Mouse (Mus musculus): ENCODE data around the gene Maml3. TPM values are rescaled to one million over a fixed set of nuclear protein-coding genes. Genes with fewer than 3 reads are reported as not detected.
A peak's percentile ranks its signal among the peaks of the same experiment; 100 is the strongest.

Gene Maml3
- polyA plus RNA-seq, 1 experiment from 2014 or later: 0.65 TPM

DNA sequence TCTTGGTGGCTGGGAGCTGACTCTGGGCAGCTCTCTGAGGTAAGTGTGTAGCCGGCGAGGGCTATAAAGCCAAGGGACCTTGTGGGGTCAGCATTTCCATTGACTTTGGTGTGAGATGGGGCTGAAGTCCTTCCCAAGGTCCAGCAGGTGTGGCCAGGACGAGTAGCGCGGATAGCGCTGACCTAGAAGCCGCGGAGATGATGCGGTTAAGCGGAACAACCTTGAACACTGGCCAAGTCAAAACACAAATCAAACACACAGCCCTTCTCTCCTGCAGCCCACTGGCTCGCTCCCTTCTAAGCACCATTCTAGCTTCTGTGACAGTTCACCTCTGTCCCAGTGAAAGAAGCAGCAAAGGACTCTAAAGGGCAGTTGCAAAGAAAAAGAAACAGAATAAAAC, 225.7 kb downstream of the Maml3 start:
- H3K27me3 ChIP-seq (ENCODE audit: insufficient read depth, low read length): no peaks in the 10 kb centered on the region
- DNase-seq (no peak), ATAC-seq (no peak)
- no peaks in the 10 kb centered on the region for H3K36me3 ChIP-seq (replicated peaks; ENCODE audit: insufficient read depth, low read length)
- peak overlapping the region; percentile 34; the same call in 1 of the 2 replicates for H3K27ac ChIP-seq (ENCODE audit: low read depth)
- peak overlapping the region; percentile 7; the same call in 1 of the 2 replicates for H3K4me2 ChIP-seq (ENCODE audit: low read depth, low read length)
- no peak overlapping the region for H3K9ac ChIP-seq (replicated peaks)
- TF ChIP-seq EP300 (IDR thresholded peaks at IDR 0.05; ENCODE audit: low read depth) (no peak), CTCF (IDR thresholded peaks at IDR 0.05; ENCODE audit: low read depth) (no peak)
- H3K9me3 ChIP-seq (ENCODE audit: low read length): no peaks in the 10 kb centered on the region
- 70% methylated on average over 11 of the region's 11 CpGs for WGBS (ENCODE audit: insufficient replicate concordance)
- peaks cover 25% of the 10 kb centered on the region for H3K4me1 ChIP-seq (ENCODE audit: insufficient read depth)
- no peak overlapping the region for H3K4me3 ChIP-seq (ENCODE audit: low read depth, low read length)

DNA sequence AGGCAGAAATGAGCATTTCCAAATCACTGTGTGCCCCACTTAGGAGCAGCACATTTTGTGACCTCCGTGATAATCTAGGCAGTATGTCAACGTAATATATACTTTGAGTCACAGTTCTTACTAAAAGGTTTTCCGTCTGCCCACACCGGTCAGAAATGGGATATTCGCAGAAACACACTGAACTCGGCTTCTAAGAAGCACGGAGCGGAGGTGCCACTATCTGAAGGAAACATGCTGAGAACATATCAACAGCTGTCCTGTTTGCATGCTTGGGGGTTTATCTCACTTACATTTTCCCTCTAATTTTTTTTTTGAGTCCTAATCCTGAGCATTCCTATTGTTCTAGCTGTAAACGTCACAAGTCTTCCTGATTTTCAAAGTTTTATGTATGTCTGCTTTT, 226.3 kb downstream of the Maml3 start:
- H3K9ac ChIP-seq (replicated peaks): no peak overlapping the region
- H3K4me3 ChIP-seq (ENCODE audit: low read depth, low read length): no peak overlapping the region
- H3K27me3 ChIP-seq (ENCODE audit: insufficient read depth, low read length): no peaks in the 10 kb centered on the region
- H3K36me3 ChIP-seq (replicated peaks; ENCODE audit: insufficient read depth, low read length): no peaks in the 10 kb centered on the region
- H3K4me1 ChIP-seq (ENCODE audit: insufficient read depth): peaks cover 32% of the 10 kb centered on the region
- WGBS (ENCODE audit: insufficient replicate concordance): 50% methylated on average over 9 of the region's 9 CpGs
- peak overlapping the region; percentile 34 for H3K27ac ChIP-seq (ENCODE audit: low read depth)
- ATAC-seq (peak; percentile 70), DNase-seq (no peak)
- no peaks in the 10 kb centered on the region for H3K9me3 ChIP-seq (ENCODE audit: low read length)
- H3K4me2 ChIP-seq (ENCODE audit: low read depth, low read length): no peak overlapping the region
- TF ChIP-seq EP300 (IDR thresholded peaks at IDR 0.05; ENCODE audit: low read depth) (peak; percentile 91), CTCF (IDR thresholded peaks at IDR 0.05; ENCODE audit: low read depth) (no peak)

DNA sequence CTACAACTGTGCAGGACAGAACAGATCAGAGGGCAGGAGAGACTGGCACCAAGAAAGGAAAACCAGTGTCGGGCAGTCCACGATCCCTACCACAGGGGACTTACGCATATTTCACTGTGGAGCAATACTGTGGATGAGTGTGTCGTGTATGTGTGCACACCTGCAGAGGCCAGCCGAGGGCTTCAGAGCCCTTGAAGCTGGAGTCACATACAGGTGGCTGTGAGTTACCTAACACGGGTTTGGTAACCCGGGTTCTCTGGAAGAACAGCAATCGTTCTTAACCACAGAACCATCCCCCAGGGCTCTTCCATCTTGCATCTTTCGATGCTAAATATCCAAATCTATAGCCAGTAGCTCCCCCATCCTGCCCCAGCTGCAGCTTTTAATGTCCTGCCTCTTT, 228.1 kb downstream of the Maml3 start:
- 79% methylated on average over 9 of the region's 9 CpGs for WGBS (ENCODE audit: insufficient replicate concordance)
- H3K4me1 ChIP-seq (ENCODE audit: insufficient read depth): peaks cover 28% of the 10 kb centered on the region
- H3K4me2 ChIP-seq (ENCODE audit: low read depth, low read length): no peak overlapping the region
- no peak overlapping the region for H3K4me3 ChIP-seq (ENCODE audit: low read depth, low read length)
- H3K27ac ChIP-seq (ENCODE audit: low read depth): no peak overlapping the region
- no peaks in the 10 kb centered on the region for H3K27me3 ChIP-seq (ENCODE audit: insufficient read depth, low read length)
- H3K9me3 ChIP-seq (ENCODE audit: low read length): no peaks in the 10 kb centered on the region
- DNase-seq (no peak), ATAC-seq (no peak)
- TF ChIP-seq EP300 (IDR thresholded peaks at IDR 0.05; ENCODE audit: low read depth) (no peak), CTCF (IDR thresholded peaks at IDR 0.05; ENCODE audit: low read depth) (no peak)
- no peak overlapping the region for H3K9ac ChIP-seq (replicated peaks)
- H3K36me3 ChIP-seq (replicated peaks; ENCODE audit: insufficient read depth, low read length): no peaks in the 10 kb centered on the region

DNA sequence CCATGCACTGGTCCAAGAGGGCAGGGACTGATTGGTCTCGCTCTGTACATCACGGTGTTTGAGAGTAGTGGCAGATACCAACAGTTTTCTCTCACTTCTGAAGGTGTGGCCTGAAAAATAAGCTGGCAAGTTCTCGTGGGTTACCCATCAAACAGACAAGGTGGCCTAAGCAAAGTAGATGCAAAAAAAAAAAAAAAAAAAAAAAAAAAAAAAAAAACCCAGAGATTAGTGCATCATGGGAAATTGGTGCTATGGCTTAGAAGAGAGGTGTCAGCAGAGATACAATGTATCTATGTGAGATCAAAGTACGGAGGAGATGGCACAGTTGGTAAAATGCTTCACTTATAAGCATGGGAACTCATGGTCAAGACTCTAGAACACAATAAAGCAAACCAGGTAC, 229.2 kb downstream of the Maml3 start:
- Histone ChIP-seq H3K27ac (ENCODE audit: low read depth) (no peak overlapping the region), H3K36me3 (replicated peaks; ENCODE audit: insufficient read depth, low read length) (no peaks in the 10 kb centered on the region), H3K9ac (replicated peaks) (no peak overlapping the region), H3K4me1 (ENCODE audit: insufficient read depth) (peaks cover 22% of the 10 kb centered on the region), H3K4me2 (ENCODE audit: low read depth, low read length) (no peak overlapping the region), H3K27me3 (ENCODE audit: insufficient read depth, low read length) (no peaks in the 10 kb centered on the region), H3K9me3 (ENCODE audit: low read length) (no peaks in the 10 kb centered on the region), H3K4me3 (ENCODE audit: low read depth, low read length) (no peak overlapping the region)
- 78% methylated on average over 4 of the region's 4 CpGs for WGBS (ENCODE audit: insufficient replicate concordance)
- TF ChIP-seq CTCF (IDR thresholded peaks at IDR 0.05; ENCODE audit: low read depth) (no peak), EP300 (IDR thresholded peaks at IDR 0.05; ENCODE audit: low read depth) (no peak)
- ATAC-seq (no peak), DNase-seq (no peak)

DNA sequence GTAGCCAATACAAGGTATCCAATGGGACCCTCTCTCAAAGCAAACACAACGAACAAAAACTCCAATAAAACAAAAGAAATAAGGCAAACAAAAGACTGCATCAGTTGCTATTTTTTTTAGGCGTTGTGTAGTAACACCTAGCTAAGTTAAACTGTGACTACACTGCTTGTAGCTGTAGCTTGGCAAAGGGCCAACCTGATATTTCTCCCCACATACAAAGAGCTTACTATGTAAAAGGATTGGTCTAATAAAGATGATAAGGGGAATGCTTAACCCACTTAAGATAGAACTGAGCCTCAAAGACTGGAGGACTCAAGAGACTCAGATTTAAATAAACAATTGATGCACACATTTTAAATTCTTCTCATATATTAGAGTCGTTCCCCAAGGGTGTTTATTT, 230.6 kb downstream of the Maml3 start:
- Histone ChIP-seq H3K9me3 (ENCODE audit: low read length) (no peaks in the 10 kb centered on the region), H3K4me1 (ENCODE audit: insufficient read depth) (peaks cover 15% of the 10 kb centered on the region), H3K9ac (replicated peaks) (no peak overlapping the region), H3K4me2 (ENCODE audit: low read depth, low read length) (no peak overlapping the region), H3K27ac (ENCODE audit: low read depth) (no peak overlapping the region), H3K4me3 (ENCODE audit: low read depth, low read length) (no peak overlapping the region), H3K27me3 (ENCODE audit: insufficient read depth, low read length) (no peaks in the 10 kb centered on the region), H3K36me3 (replicated peaks; ENCODE audit: insufficient read depth, low read length) (no peaks in the 10 kb centered on the region)
- no peak for ATAC-seq
- WGBS (ENCODE audit: insufficient replicate concordance): 59% methylated on average over 3 of the region's 3 CpGs
- no peak for DNase-seq
- TF ChIP-seq EP300 (IDR thresholded peaks at IDR 0.05; ENCODE audit: low read depth): no peak
- TF ChIP-seq CTCF (IDR thresholded peaks at IDR 0.05; ENCODE audit: low read depth): no peak

DNA sequence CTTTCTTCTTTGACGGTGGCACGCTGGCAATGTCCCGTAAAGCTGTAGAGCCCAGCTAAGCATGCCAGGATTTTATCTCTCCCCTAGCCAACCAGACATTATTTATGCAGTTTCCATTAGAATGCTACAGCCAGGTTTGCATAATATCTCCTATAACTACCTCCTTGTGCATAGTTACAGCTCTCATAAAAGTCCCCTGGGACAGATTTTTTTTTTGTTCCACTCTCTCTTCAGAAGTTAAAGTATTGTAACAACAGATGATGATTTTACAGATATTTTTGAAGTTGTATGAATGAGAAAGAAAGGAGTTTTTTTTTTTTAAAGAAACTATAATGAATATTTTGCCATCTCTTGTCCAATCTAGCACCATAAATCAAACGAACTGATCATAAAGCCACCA, 232.1 kb downstream of the Maml3 start:
- WGBS (ENCODE audit: insufficient replicate concordance): 74% methylated on average over 4 of the region's 4 CpGs
- H3K27ac ChIP-seq (ENCODE audit: low read depth): no peak overlapping the region
- H3K27me3 ChIP-seq (ENCODE audit: insufficient read depth, low read length): no peaks in the 10 kb centered on the region
- TF ChIP-seq EP300 (IDR thresholded peaks at IDR 0.05; ENCODE audit: low read depth): no peak
- no peak for TF ChIP-seq CTCF (IDR thresholded peaks at IDR 0.05; ENCODE audit: low read depth)
- H3K9ac ChIP-seq (replicated peaks): no peak overlapping the region
- H3K9me3 ChIP-seq (ENCODE audit: low read length): no peaks in the 10 kb centered on the region
- peaks cover 14% of the 10 kb centered on the region for H3K4me1 ChIP-seq (ENCODE audit: insufficient read depth)
- no peaks in the 10 kb centered on the region for H3K36me3 ChIP-seq (replicated peaks; ENCODE audit: insufficient read depth, low read length)
- no peak for DNase-seq
- no peak overlapping the region for H3K4me2 ChIP-seq (ENCODE audit: low read depth, low read length)
- H3K4me3 ChIP-seq (ENCODE audit: low read depth, low read length): no peak overlapping the region
- no peak for ATAC-seq

DNA sequence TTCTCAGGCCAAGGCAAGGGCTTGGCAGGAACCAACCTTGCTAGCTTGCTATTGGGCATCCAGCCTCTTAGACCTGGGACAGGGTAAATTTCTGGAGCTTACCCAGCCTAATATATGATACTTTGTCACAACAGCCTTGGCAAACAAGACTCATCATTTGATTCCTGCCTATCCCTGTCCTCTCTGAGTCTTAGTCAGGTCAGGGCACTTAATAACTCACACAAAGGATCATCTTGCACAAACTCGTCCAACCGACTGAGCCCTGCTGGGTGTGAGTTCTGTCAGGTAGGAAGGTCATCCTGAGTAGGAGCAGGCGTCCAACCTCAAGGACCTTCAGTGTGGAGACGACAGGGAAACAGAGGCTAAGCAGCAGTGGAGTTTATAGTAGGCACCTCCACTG, 233.5 kb downstream of the Maml3 start:
- Histone ChIP-seq H3K9me3 (ENCODE audit: low read length) (no peaks in the 10 kb centered on the region), H3K4me2 (ENCODE audit: low read depth, low read length) (no peak overlapping the region), H3K27me3 (ENCODE audit: insufficient read depth, low read length) (no peaks in the 10 kb centered on the region), H3K36me3 (replicated peaks; ENCODE audit: insufficient read depth, low read length) (no peaks in the 10 kb centered on the region), H3K4me3 (ENCODE audit: low read depth, low read length) (no peak overlapping the region), H3K9ac (replicated peaks) (no peak overlapping the region), H3K27ac (ENCODE audit: low read depth) (no peak overlapping the region), H3K4me1 (ENCODE audit: insufficient read depth) (peaks cover 14% of the 10 kb centered on the region)
- 70% methylated on average over 4 of the region's 4 CpGs for WGBS (ENCODE audit: insufficient replicate concordance)
- ATAC-seq: no peak
- DNase-seq: no peak
- TF ChIP-seq CTCF (IDR thresholded peaks at IDR 0.05; ENCODE audit: low read depth): no peak
- no peak for TF ChIP-seq EP300 (IDR thresholded peaks at IDR 0.05; ENCODE audit: low read depth)
